Mouse (Mus musculus) erythroblast, embryonic 14.5 days (primary cell): ENCODE data around the gene Btbd2.

Experiments used
- GATA1 ChIP-seq: IDR thresholded peaks from 2 replicates; pipeline ENCODE4 v1.6.1; 2012; ENCODE audit warnings: low read length, inconsistent platforms, mixed read lengths
- TAL1 ChIP-seq: IDR thresholded peaks from 3 replicates; pipeline ENCODE4 v1.6.1; 2012; ENCODE audit warnings: low read length, inconsistent platforms, mixed read lengths

- TF ChIP-seq GATA1 (no peak), TAL1 (no peak)
Measured at GRCm38 (mm10) chr10:80606737-80607350, 50.0 kb downstream of the Btbd2 start.
